Mouse (Mus musculus) frontal cortex, adult 2 months (tissue): ENCODE measurements around the gene E130114P18Rik. TPM values are rescaled to one million over a fixed set of nuclear protein-coding genes. Genes with fewer than 3 reads are reported as not detected.
A peak's percentile ranks its signal among the peaks of the same experiment; 100 is the strongest.

ENCODE experiments used
- DNase-seq, 2 experiments: peaks; one replicate each; pipeline ENCODE4 v3.0.0; 2022; ENCODE audit warnings: low spot score in 1 of 2; ENCODE audit errors: extremely low spot score in 1 of 2
- polyA plus RNA-seq: library from polyadenylated mRNA; depleted of rRNA; stranded (reverse); fragments of >200 nt; gene quantifications from 2 replicates; pipeline ENCODE4 v1.2.3, GENCODE M21; 2012

E130114P18Rik gene
- polyA plus RNA-seq, 1 experiment, result 22.6 TPM

- no peak for DNase-seq
Measured at GRCm38 (mm10) chr4:97664738-97665427, 113.0 kb downstream of the E130114P18Rik start.

- no peak for DNase-seq
Measured at GRCm38 (mm10) chr4:97663922-97664321, 114.0 kb downstream of the E130114P18Rik start.

GRCm38 (mm10) chr4:97662841-97663240, 115.0 kb downstream of the E130114P18Rik start:
- DNase-seq, result no peak

GRCm38 (mm10) chr4:97661611-97662273, 116.1 kb downstream of the E130114P18Rik start:
- no peak for DNase-seq

- no peak for DNase-seq
Measured at GRCm38 (mm10) chr4:97657586-97657985, 120.3 kb downstream of the E130114P18Rik start.

GRCm38 (mm10) chr4:97649626-97650015, 128.3 kb downstream of the E130114P18Rik start:
- DNase-seq, result no peak

GRCm38 (mm10) chr4:97648825-97649625, 128.9 kb downstream of the E130114P18Rik start:
- DNase-seq, result peak; percentile 76 to 83

GRCm38 (mm10) chr4:97648436-97648707, 129.5 kb downstream of the E130114P18Rik start:
- no peak for DNase-seq

GRCm38 (mm10) chr4:97647700-97648435, 130.0 kb downstream of the E130114P18Rik start:
- peak in 1 of 2 experiments; percentile 27 for DNase-seq

- no peak for DNase-seq
Measured at GRCm38 (mm10) chr4:97647236-97647635, 130.6 kb downstream of the E130114P18Rik start.

- no peak for DNase-seq
Measured at GRCm38 (mm10) chr4:97640385-97640784, 137.5 kb downstream of the E130114P18Rik start.

GRCm38 (mm10) chr4:97636569-97636968, 141.3 kb downstream of the E130114P18Rik start:
- DNase-seq, result no peak

GRCm38 (mm10) chr4:97635757-97636292, 142.1 kb downstream of the E130114P18Rik start:
- DNase-seq, result no peak

GRCm38 (mm10) chr4:97635296-97635755, 142.6 kb downstream of the E130114P18Rik start:
- DNase-seq, result peak; percentile 44 to 60

- DNase-seq, result no peak
Measured at GRCm38 (mm10) chr4:97628881-97629605, 148.8 kb downstream of the E130114P18Rik start.

GRCm38 (mm10) chr4:97626002-97626720, 151.7 kb downstream of the E130114P18Rik start:
- no peak for DNase-seq

- no peak for DNase-seq
Measured at GRCm38 (mm10) chr4:97623165-97623564, 154.7 kb downstream of the E130114P18Rik start.

GRCm38 (mm10) chr4:97621731-97622130, 156.1 kb downstream of the E130114P18Rik start:
- DNase-seq, result no peak

GRCm38 (mm10) chr4:97620409-97620808, 157.5 kb downstream of the E130114P18Rik start:
- DNase-seq, result no peak
